Mouse (Mus musculus) mouse trophoblast stem cell (cell line): ENCODE results near the gene Pla2g10.
"Not testable (repeated sequence)": the region's sequence is repeated elsewhere in the genome, so short reads cannot be mapped to it uniquely, and the experiment has no call there.

ENCODE experiments used
- in situ Hi-C, 2 experiments: fragments of 300-500 bp; cut with MseI, MboI; formaldehyde crosslinking; loops; 2 replicates in 1 of 2; 3 replicates in 1 of 2; pipeline ENCODE4 v1.15.1; 2025

Pla2g10 gene

DNA sequence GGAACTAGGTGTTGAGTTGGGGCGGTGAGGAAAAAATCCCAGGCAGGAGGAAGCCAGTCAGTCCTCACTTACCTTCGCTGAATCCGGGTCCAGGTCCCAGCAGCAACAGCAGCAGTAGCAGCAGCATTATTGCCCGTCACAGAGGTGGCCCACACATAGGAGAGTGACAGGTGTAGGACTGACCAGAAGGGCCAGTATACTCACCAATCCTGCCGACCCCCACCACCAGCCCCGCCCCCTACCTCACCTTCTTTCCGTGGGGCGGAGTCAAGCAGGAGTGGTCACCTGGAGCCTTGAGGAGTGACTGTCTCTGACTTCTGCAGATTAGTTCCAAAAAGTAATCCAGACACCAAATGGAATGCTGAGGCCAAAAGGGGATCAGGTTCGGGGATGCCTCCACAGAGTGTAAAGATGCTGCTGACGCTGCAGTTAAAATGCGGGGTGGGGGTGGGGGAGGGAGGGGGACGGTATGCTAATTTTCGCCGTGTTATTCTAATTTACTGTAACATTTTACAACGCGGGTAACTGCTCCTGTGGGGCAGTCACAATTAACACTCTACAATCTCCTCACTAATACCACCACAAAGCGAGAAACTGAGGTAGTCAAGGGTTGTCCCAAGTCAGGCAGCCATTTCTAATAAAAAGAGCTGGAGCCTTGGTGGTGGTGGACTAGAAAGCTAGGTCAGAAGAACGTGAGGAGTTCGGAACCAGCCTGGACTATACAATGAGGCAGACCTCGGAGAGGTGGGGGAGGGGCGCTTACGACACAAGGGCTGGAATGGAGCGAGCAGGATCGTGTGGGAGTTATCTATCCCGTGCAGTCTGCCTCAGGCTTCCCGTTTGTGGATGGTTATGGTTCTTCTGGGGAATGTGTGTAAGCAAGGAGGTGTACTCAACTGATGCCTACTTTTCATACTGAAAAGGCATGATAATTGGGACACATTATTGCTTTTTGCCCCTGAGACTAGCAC, at the start of gene Pla2g10:
TSS of gene Pla2g10 (minus strand) at position 699 of the 971 bp plus-strand sequence.
- in situ Hi-C loops = no loop called here

DNA sequence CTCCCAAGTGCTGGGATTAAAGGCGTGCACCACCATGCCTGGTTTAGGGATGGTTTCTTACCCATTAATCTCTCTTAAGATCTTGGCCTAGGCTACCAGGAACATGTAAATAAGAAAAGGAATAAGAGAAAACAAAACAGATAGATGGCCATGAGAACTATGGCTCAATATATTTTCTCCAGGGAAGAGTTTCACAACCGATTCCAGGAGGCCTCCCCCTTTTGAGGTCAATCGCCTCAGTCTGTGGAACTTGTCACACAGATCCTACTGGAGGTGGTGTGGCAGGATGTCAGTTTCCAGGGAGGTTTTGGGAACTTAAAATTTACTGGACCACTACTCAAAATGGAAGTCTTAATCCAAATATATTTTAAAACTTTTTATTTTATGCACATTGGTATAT, 43.9 kb upstream of the Pla2g10 start:
- in situ Hi-C loops = not testable (repeated sequence)

DNA sequence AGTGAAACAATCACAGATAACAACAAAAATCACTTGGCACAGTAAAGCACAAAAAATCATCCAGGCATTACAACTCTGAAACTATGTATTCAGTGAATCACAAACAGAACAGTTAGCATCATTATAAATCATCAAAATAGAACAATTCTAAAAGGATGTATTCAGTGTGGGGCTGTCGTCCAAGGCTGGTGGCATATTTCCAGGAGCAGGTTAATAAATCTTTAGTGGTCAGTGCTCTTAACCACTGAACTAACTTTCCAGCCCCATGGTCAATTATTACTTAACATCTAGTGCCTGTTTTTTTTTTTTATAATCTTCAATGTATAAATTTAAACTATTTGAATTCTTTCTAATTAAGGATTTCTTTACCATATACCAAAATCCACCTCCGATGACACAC, 43.2 kb upstream of the Pla2g10 start:
- in situ Hi-C loops = not testable (repeated sequence)

DNA sequence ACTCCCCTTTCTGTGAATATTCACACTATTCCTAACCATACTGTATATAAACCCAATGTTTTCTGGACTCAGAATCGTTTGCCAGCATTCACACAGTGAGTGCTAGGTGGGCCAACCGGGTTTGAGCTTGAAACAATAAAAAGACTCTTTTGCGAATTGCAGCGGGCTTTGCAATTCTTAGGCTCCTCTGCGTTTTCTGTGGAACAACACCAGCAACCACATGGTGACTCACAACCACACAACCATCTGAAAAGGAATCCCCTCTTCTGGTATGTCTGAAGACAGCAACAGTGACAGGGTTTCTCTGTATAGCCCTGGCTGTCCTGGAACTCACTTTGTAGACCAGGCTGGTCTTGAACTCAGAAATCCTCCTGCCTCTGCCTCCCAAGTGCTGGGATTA, 41.3 kb upstream of the Pla2g10 start:
- in situ Hi-C loops = not testable (repeated sequence)

GRCm38 (mm10) chr16:13771603-13772002, 40.8 kb upstream of the Pla2g10 start:
- in situ Hi-C loops = not testable (repeated sequence)

- in situ Hi-C loops = no loop called here
These were observed 35.6 kb upstream of the Pla2g10 start for GRCm38 (mm10) chr16:13766367-13766766.

DNA sequence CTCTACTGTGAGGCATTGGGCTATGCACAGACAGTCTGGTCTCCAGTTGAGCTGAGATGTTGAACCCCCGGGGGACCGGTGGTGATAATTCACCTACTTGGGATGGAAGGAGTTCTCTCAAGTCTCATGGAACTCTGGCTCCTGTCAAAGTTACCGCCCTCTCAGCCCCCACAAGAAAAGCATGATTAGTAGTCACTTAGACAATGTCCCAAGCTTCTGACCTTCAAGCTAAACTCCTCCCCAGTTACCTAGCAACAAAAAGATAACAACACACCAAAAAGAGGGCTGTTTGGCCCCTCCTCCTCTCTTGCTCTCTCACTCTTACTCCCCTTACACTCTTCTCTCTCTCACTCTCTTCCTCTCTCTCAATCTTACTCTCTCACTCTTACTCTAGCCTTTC, 33.7 kb upstream of the Pla2g10 start:
- in situ Hi-C loops = no loop called here

DNA sequence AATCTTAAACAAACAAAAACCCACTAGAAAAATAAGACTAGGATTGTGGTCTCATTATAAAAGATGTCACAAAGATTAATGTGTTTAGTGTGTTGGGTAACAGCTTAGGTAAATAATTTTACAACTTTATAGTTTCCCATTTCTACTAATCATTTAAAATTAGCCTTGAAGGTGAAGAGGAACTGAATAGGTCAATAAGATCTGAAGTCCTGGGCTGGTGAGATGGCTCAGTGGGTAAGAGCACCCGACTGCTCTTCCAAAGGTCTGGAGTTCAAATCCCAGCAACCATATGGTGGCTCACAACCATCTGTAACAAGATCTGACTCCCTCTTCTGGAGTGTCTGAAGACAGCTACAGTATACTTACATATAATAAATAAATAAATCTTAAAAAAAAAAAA, 32.0 kb upstream of the Pla2g10 start:
- in situ Hi-C loops = not testable (repeated sequence)

DNA sequence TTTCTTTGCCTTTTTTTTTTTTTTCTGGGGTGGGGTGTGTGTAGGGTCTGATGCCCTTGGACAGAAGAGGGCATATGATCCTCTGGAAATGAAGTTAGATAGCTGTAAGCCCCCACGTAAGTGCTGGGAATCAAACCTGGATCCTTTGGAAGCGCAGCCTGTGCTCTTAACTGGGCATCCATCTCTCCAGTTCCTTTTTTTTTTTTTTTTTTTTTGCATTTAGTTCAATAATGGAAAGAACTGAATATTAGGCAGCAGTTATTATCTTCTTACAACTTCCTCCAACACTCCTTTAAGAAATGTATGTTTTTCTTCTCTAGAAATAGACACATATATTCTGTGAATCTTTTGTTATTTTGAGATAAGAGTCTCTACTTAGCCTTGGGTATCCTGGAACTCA, 27.0 kb upstream of the Pla2g10 start:
- in situ Hi-C loops = no loop called here

- in situ Hi-C loops = no loop called here
These were observed 23.8 kb upstream of the Pla2g10 start for GRCm38 (mm10) chr16:13754400-13755190.

DNA sequence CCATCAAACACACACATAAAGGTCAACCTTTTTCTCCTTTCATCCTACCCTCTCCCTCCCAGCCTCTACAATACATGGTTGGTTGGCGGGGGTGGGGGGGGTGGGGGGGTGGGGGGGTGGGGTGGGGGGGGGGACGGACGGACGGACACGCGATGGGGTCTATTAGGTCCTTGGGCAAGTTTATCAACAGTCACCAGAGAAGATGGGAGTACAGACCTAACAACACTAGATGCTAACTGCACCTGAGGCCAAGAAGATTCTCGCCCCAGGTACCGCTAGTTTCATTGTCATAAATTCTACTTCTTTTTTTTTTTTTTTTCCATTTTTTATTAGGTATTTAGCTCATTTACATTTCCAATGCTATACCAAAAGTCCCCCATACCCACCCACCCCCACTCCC, 23.2 kb upstream of the Pla2g10 start:
- in situ Hi-C loops = no loop called here

DNA sequence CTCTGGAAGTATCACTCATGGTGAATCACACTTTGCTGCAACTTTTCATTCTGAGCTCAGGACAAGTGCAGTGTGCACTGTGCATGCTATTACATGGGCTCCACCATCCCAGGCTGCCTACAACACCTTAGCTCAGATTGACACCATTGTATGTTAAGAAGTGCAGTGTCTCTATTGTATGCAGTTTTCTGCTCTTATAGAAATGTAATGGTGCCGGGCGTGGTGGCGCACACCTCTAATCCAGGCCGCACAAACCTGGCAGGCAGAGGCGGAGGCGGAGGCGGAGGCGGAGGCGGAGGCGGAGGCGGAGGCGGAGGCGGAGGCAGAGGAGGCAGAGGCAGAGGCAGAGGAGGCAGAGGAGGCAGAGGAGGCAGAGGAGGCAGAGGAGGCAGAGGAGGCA, 19.8 kb upstream of the Pla2g10 start:
- in situ Hi-C loops = no loop called here

GRCm38 (mm10) chr16:13749981-13750380, 19.2 kb upstream of the Pla2g10 start:
- in situ Hi-C loops = no loop called here

DNA sequence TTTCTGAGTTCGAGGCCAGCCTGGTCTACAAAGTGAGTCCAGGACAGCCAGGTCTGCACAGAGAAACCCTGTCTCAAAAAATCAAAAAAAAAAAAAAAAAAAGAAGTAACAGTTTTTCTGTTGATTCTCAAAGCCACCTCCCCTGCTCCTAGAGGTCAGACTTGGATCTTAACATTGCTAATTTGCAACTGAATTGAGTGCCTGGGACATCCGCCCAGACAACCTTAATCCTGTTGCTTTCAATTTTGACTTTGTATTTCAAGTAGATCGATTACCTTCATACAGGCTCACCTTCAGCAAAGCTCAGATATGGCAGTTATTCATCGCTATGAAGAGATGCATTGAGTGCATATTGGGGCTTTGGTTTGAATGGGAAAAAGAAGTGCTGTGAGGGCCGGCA, 18.5 kb upstream of the Pla2g10 start:
- in situ Hi-C loops = no loop called here

DNA sequence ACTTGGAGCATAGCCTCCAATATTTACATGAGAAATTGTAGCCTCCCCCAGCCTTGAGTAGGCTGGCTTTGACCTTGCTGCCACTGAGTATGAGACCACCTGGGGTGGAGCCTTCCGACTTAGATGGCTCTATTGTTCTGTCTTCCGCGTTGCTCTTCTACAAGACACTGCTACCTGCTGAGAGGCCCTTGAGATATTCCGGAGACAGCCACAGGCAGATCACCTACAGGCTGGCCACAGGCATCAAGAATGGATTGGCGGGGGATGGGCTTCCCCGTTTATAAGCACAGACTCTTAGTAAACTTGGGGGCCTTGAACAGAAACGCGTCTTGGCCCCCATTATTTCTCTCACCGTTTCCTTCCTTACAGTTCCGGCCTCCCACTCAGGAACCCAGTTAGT, 18.0 kb upstream of the Pla2g10 start:
- in situ Hi-C loops = not testable (repeated sequence)

DNA sequence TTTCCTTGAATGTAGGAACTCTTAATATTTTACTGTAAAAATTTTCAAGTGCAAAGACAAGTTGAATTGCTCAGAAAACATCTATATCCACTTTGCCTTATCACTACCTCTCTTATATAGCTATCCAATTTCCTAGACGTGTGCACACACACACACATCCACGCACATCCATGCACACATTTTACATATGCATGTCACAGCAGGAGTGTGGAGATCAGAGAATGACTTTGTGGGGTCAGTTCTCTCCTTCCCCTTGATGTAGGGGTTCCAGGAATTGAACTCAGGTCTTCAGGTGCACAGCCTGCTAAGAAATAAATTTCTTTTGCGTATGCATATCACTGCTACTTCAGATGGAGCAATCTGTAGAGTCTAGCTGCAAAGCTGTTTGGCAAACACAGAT, 17.3 kb upstream of the Pla2g10 start:
- in situ Hi-C loops = no loop called here

DNA sequence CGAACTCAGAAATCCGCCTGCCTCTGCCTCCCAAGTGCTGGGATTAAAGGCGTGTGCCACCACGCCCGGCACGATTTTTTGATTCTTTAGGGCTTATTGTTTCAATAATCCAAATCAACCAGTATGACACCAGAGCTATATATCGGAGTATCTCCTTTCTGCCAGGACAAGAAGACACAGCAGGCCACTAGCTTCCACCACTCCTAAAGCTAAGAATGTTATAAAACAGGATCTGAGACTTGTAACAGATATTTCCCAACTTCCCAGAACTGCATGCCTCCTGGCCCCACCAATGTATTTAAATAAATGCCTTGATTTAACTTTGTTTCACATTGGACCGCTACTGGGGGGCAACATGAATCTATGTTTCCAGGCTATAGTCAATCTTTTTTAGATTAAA, 16.9 kb upstream of the Pla2g10 start:
- in situ Hi-C loops = no loop called here

GRCm38 (mm10) chr16:13740844-13741243, 10.1 kb upstream of the Pla2g10 start:
- in situ Hi-C loops = no loop called here

- in situ Hi-C loops = not testable (repeated sequence)
These were observed 8.3 kb upstream of the Pla2g10 start for GRCm38 (mm10) chr16:13739044-13739443.

GRCm38 (mm10) chr16:13735977-13736376, 5.2 kb upstream of the Pla2g10 start:
- in situ Hi-C loops = no loop called here

GRCm38 (mm10) chr16:13733518-13734137, 2.8 kb upstream of the Pla2g10 start:
- in situ Hi-C loops = no loop called here

DNA sequence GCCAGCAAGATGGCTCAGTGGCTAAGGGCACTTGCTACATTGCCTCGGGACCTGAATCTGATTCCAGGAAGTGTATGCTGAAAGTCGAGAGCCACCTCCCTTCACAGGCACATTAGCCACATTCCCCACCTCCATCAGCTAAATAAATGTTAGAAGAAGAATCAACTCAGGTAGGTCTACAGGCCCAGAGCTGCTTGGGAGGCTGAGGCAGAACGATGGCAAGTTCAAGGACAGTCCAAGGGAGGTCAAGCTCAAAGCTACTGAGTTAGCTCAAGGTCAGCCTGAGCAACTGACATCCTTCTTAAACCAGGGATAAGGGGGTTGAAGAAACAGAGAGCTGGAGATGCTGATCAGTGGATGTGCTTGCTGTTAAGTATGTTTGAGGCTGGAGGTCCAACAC, 2.0 kb upstream of the Pla2g10 start:
- in situ Hi-C loops = no loop called here
